Mouse (Mus musculus) thymus, postnatal 0 days (tissue): ENCODE data around the gene Irf2. TPM values are rescaled to one million over a fixed set of nuclear protein-coding genes. Genes with fewer than 3 reads are reported as not detected.
A peak's percentile ranks its signal among the peaks of the same experiment; 100 is the strongest.

ENCODE experiments used
- DNase-seq: peaks from one replicate; pipeline ENCODE4 v3.0.0-alpha.2; 2015; ENCODE audit warnings: low spot score
- polyA plus RNA-seq: library from polyadenylated mRNA; unstranded; fragments of >200 nt; fragmentation: Nextera tagmentation; extraction: Ambion mirVana; gene quantifications from 2 replicates; pipeline ENCODE4 v1.2.1, GENCODE M21; 2015

The Irf2 gene
- 54.9 and 57.8 TPM in 2 replicates for polyA plus RNA-seq

DNA sequence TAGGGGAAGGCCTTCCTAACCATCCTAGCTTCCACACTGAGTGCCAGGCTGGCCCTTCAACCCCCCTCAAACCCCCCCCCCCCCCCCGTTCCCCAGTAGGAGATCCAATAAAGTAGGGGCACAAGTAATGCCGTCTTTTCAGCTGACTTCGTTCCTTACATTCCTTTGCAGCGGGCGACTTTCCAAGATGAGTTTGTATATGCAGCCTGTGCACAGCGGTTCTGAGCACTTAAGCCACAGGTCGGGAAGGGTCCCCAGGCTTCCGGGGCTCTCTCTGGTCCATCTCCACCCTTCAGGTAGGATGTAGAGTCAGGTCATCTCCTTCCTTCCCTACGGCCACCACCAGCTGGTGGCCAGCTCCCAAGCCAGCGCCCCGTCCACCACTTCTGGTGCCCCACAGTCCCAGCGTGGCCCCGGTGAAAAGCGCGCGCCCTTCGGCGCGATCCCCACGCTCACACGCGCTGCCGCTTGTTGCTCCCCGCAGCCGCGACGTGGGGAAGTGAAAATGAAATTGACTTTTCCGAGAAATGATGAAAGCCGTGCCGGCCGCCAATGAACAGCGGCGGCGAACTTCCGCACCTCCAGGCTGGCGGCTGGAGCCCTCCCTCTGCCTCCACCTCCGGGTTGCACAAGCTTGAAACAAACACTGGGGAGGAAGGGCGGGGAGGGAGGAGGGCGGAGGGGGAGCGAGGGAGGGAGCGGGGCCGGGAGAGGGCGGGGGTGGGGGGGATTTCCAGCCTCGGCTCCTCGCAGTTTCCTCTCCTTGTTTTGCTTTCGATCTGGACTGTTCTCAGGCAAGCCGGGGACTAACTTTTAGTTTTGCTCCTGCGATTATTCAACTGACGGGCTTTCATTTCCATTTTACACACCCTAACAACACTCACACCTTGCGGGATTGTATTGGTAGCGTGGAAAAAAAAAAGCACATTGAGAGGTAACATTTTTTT lies at the start of gene Irf2:
Irf2 (plus strand) TSS at position 730 of the 947 bp plus-strand sequence.
- peak; percentile 96 for DNase-seq

DNA sequence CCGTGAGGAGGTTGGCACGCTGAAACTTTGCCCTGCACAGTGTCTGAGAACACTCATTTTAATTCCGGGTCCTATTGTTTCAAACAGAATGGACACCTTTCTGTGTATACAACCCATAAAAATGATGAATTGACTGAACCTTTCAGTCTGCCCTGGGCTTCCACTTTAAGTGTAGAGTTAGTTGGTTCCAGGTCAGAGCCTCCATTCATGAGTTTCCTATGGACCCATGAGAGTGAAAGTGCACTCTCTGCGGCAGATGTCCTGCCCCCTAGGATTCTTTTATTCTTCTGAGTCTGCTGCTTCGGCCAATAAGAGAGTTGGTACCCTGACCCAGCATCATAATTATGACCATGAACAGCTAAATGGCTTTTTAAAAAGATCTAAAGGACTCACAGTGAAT lies 49.4 kb upstream of the Irf2 start:
- DNase-seq: no peak

DNA sequence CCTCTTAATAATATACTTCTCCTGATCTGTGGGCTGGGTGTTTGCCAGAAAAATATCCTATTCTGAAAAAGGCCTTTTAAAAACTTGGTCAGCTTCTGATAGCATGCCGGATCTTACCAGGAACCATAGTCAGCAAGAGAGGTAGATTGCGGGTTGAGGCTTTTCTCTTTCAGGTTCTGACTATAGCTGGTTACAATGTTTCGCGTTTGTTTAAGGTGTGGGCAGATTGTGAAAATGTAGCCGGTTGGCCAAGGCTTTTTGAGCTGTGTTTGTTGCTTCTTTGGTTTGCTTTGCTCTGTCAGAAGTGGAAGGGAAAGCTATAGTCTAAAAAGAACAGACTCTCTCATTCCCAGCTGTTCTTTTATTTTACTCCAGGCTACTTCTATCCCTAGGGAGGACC lies 49.0 kb upstream of the Irf2 start:
- no peak for DNase-seq

DNA sequence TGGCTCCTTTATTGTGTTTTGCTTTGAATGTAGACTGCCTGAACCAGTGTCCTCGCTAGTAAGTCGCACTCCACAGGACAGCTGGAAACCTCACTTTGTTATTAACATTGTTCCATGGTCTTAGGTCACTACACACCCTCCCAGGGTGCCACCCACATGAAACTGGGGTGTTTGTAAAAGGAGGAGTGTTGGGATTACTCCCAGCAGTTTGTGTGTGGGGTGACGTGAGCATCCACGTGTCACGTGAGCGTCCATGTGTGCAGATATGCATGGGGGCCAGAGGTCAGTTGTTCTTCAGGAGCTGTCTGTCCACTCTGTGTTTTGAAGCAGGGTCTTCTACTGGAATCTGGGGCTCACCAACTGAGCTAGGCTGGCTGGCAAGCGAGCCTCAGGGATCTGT lies 48.2 kb upstream of the Irf2 start:
- DNase-seq: no peak

DNA sequence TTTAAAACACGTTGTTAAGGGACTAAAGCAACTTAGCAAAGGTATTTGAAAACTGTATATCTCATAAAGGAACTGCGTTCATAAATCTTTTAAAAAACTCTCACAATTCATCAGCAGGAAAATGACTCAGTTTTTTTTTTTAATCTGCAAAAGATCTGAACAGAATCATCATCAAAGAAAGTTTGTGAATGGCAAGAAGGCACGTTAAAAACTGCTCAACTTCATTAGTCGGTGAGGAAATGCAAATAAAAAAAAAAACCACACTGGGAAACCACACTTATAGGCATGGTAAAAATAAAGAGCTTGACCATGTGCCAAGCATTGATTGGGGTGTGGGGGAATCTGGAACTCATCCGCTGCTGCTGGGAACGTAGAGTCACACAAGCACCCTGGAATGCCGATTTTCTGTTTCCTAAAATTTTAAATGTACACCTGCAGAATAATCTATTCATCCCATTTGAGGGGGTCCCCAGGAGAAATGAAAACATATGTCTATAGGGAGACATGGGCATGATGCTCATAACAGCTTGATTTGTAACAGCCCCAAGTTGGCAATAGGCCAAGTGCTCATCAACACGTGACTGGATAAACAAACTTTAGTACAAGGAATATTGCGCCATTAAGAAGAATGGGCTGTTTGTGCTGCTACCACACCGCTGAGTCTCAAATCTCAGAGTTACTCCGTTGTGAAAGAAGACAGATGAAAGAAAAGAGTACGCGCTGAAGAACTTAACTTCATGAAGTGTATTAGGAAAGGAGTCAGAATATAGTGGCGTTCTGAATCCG lies 43.1 kb upstream of the Irf2 start:
- no peak for DNase-seq

DNA sequence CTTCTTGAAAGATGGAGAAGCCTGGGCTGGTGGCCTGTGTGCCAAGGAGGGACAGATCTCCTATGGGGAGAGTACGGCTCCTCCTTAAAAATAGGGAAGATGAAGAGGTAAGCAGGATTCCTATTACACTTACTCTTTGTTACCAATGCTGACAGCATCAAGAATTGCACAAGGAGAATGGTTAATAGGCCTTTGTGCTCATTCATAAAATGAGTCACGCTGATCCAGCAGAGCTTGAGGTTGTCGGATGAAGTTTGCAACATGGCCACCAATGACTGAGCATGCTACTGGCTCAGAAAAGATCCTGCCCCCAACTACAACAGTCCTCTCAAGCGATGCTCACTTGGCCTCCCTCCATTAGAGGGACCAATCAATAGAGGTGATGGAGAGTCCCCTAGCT lies 42.0 kb upstream of the Irf2 start:
- DNase-seq: no peak

DNA sequence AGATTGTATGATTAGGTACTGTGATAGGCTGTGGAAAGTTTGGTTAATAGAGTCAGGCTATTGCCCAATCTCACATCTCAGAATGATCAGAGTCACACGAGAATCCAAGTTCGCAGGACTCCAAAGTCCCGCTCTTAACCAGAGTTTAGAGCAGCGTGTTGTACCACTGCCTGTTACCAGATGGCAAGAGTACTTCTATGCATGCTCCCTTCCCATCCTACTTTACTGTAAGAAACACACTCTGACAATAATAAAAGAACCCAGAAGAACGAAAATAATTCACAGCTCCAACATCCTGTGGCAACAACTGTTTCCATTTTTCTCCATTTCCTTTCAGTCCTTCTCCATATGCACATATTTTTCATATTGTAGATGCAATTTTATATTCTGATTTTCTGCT lies 41.4 kb upstream of the Irf2 start:
- no peak for DNase-seq

DNA sequence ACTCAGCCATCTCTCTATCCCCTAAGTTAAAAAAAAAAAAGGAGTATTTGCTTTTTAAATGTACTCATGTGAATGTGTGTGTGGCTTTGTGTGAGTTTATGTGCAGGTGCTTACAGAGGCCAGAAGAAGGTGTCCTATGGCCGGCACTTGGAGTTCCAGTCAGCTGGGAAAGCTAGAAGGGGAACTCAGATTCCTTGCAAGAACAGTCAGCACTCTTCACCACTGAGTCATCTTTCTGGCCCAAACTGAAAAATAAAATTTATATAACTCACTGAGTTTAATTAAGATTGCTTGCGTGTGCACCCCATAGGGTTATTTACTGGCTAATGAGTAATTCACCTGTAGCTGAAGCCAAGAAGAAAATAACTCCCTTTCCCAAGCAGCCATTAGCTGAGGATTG lies 34.4 kb upstream of the Irf2 start:
- DNase-seq: no peak

DNA sequence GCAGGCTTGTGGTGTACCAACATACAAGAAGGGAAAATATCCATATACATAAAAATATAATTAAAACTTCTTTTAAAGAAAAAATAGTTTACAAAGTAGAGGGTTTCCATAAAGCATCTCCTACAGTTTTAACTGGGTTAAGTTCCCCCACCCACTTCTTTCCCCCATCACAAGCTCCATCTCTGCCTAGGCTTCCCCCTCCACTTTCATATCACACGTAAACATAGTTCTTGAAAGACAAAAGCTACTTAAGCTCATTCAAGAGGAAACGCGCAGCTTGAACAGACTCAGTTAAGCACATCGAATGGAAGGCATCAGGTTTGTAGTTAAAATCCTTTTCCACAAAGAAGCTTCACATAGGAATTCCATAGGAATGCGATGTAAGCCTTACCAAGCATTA lies 32.8 kb upstream of the Irf2 start:
- DNase-seq: no peak

DNA sequence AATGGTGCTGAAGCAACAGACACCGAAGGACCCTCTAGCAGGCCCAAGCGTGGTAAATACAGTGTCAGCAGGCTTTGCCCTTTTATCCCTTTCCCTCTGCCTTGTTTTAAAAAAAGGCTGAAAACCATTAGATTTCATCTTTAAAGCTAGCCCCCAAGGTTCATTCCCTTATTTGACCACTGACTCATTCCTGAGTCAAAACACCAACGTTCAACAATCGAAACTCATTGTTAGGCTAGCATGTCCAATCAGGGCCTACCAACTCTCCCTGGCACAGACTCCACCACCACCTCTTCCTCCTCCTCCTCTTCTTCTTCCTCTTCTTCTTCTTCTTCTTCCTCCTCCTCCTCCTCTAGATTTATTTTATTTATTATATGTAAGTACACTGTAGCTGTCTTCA lies 30.2 kb upstream of the Irf2 start:
- DNase-seq: no peak

DNA sequence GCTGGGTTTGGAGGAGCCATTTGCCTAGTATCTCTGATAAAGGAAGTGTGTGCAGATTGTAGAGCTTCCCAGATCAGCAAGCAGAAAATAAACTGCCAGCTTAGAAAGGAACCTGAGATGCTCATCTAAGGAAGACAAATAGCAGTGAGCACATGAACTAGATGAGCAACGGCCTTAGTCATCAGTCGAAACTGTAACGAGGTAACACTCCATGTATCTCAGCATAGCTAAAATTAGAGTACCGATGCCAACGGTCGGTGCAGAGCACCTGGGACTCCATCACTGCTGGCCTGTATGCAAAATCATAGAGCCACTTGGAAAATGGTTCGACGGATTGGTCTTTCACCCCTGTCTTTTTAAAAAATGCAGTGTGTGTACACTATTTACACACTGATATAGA lies 29.2 kb upstream of the Irf2 start:
- no peak for DNase-seq

DNA sequence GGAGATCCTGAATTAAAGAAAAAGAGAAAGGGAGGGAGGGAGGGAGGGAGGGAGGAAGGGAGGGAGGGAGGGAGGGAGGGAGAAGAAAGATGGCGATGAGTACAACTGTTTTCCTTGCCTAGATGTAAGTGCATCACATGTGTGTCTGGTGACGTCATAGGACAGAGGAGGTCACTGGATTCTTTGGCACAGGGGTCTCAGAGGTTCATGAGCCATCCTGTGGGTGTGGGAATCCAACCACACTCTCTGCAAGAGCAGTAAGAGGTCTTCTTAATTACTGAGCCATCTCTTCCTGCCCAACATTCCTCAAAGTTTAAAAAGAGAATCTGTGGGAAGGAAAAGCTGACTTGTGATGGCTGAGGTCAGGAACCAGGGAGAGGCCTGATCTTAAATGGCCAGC lies 28.0 kb upstream of the Irf2 start:
- DNase-seq: no peak

DNA sequence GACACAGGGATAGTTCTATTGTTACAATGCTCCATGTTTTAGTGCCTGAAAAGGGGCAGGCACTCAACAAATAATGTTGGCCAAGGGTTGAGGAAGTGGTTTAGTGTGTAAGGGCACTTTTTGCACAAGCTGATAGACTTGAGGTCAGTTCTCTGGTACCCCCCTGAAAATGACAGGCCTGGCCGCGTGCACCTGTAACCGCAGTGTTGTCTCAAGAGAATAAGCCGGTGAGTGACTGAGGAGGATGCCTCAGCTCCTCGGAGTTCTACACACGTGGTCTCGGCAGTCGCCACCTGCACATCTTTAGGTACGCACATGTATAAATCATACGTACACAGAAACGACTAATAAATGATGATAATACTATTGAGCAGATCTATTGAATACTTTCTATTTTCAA lies 26.4 kb upstream of the Irf2 start:
- DNase-seq: peak; percentile 45

DNA sequence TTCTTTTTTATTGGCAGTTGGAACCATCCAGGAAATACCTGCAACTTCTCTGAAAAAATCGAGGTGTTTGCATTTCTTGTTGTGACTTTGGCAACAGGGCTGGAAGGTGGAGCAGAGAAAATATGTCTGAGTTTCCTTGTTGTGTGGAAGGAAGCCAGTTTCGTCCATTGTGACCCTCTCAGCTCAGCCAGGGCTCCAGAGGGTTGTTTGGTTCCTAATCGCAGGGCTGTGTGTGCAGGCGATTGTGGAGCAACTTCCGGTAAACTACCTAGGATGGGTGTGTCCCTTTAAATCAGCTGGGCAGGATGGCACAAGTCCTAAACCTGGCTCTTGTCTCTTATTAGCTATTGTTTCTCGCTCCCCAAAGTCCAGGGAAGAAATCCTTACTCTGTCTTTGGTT lies 25.7 kb upstream of the Irf2 start:
- DNase-seq: peak; percentile 33

DNA sequence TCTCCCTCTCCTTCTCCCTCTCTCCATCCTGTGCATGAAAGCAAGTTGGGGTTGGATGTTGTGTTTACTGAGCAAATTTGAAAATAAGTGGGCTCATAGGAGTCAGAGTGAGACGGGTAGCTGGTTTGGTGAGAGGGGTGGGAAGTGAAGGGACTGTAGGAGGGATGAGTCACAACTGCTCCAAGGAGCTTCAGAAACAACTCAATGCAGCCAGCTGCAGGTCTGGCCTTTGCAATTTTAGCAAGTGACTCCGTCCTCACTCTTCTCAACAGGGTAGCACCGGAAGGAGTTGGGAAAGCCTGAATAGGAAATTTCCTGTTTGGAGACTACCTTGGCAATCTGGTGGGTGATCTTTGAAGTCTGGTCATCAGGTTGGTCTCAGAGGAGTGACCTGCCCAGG lies 25.1 kb upstream of the Irf2 start:
- no peak for DNase-seq

DNA sequence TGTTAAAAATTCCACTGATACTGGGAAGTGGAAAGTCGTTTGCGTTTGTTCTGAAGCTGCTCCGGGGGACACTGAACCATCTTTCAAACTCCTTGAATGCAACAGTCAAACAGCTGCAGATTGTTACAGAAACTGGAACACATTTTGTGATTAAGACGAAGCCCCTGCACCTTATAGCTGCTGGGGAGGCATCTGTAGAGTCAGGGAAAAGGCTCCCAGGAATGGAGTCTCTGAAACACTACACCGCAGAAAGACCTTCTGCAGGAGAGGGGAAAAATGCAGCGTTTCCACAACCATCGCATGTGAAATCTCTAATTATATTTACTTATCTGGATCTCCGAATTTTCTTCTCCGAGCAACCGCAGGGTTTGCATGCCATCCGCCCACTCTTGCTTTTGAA lies 23.1 kb upstream of the Irf2 start:
- no peak for DNase-seq

DNA sequence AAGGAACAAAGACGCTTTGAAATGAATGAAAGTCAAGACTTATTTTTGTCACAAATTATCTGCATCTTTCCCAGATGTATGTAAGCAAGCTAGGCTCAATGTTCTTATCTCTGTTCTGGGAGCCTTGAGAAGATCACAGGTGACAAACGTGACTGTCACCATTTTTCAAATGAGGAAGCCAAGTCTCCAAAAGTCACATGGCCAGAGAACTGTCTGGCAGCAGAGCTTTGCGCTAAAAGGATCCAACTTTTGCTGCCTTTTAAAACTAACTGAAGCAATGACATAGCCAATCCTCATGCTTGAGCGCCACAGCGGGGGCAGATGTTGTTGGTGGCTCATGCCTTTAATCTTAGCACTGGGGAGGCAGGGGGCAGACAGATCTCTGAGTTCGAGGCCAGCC lies 22.4 kb upstream of the Irf2 start:
- DNase-seq: peak; percentile 32

DNA sequence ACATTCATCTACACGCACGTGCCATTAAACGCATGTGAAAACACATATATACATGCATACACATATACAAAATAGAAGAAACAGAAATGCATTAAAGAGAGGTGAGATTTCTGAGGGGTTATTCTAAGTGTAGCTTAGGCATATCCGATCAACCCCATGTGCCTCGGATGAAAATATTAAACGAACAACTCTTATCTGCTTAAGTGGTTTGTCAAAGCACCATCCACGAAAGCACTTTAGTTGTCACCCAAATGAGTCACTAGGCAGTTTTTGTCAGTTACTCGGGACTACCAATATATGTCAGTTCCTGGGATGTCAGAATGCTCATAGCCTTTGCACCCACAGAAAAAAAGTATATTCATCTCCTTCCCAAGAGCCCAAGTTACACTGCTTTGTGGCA lies 21.2 kb upstream of the Irf2 start:
- no peak for DNase-seq

DNA sequence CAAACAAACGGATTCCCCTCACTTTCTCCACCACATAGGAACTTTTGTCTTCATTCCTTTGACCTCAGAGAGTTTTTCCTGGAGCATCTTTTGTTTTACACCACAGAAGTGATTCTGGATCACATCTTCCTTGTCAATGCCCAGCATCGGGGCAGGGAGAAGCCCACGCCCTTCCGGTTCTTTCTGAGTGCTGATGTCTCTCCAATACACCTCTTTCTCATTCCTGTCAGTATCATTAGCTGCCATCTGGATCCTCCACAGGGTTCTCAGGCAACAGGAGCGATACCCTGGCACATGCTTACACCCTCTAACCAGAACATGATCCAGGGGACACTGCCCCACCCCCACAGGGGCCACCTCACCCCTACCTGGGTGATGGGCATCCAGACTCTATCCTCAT lies 20.8 kb upstream of the Irf2 start:
- DNase-seq: no peak

DNA sequence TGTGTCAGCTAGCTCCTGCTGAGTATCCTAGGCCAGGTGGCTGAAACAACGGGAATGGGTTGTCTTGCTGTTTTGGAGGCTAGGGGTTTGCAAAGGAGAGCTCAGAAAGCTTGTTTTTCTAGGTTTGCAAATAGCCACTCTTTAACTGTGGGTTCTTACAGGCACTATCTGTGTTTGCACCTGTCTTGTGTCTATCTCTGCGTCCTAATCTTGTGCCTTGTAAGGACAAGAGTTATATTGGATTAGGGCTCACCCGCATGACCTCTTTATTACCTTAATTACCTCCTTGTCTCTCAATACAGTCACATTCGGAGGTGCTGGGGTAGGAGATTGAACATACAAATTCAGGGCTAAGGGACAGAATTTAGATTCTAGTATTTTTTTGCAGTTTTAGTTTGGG lies 18.9 kb upstream of the Irf2 start:
- DNase-seq: no peak

DNA sequence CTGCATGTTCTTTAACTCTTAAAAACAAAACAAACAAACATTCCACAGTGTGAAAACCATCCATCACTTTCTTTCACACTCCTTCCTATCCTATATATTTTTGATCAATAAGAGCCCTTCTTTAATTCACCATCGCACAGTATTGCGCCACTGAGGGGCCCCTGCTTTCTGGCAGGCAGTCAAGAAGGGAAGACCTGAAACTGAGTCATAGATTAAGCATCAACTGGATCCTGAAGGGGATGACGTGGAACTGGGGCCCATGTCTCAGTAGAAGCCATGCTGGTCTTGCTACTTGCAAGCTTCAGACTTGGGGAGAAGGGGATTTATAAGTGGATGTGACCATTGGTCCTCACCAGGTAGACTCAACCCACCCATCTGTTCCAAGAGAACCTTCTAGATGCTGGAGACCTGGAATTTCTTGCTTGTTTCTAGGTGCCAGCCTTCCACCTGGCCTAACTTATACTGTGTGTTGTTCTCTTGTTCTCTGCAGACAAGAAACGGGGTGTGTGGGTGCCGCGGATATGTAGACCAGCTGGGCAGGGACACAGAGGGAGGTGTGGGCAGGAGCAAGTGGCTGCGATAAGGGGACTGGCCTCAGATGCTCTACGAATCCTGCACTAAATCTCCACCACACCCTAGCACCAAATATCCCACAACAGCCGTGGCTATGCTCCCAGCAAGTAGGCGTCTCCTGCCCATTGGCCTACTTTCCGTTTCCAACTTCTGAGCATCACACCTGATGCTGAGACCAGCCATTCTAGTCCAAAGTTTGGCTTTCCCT lies 18.3 kb upstream of the Irf2 start:
- DNase-seq: no peak

DNA sequence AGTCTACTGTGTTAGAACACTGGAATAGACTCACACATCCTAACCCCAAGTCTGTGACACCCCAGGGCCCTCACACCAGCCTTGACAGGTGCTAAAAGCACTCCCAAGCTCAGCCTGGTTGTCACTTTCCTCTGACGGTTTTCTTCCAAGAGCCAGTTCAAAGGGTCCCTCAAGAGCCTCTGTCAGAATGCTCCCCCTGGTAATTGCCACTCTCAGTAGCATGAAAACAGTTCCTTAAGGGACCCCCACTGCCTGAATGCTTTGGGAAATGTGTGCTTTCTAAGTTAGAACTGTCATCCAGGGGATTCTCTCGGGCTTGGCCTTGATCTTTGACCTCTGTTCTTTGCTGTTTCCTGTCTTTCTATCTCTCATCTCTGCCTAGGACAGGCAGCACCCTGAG lies 17.0 kb upstream of the Irf2 start:
- DNase-seq: peak; percentile 57
